Mouse (Mus musculus): Measurements from ENCODE around the gene Rnls.
A peak's percentile ranks its signal among the peaks of the same experiment; 100 is the strongest.
"Not testable (repeated sequence)": the region's sequence is repeated elsewhere in the genome, so short reads cannot be mapped to it uniquely, and the experiment has no call there.

Rnls gene

DNA sequence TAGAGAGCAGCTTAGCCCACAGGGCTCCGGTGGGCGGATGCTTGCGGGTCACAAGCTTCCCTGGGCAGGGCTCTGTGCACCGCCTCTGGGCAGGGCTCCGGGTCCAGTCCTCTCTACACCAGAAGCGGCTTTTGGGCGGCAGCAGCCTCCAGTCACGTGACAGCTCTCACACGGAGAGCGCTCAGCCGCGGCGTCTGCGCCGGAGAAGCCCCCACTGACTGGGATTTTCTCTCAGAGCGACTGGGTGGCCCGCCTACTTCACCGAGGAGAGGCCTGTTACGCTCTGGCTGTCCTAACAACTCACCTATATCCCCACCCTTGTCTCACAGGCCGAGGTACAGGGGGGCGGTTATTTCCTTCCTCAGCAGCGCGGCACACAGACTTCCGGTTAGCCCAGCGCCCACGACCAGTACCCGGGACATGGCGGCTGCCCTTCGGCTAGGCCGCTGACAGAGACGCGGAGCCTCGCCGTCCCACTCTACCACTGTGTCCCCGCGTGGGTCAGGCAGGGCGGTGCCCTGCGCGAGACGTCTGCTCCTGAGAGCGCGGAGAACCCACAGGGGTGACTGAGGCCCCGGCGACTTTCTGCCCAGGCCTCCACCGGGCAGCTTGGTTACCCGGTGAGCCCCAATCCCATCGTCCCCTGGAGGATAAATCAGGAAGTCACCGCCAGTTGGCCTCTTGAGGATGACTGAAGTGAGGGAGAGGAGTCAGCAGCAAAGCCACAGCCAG lies at the start of gene Rnls:
Rnls (minus strand) TSS at position 645 of the 732 bp plus-strand sequence.
- DNase-seq (ENCODE audit: low read depth, low spot score) = peak; percentile 63

DNA sequence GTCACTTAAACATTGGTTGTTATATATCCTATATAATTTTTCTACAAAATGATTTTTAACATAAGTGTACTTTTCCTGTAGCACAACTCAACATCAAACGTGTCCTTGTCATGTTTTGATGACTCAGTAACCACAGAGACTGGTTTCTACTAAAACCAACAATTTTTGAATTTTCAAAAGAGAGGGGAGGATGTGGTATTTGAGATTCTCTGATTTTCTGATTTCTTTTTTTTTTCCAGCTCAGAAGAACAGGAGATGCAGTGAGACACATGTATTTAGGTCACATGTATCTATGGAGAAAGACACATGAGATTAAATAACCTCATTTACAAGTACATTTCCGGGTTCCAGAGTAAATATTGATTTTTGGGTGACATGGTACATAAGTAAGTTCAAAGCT lies 37.4 kb upstream of the Rnls start:
- no peak for DNase-seq (ENCODE audit: low read depth, low spot score)

DNA sequence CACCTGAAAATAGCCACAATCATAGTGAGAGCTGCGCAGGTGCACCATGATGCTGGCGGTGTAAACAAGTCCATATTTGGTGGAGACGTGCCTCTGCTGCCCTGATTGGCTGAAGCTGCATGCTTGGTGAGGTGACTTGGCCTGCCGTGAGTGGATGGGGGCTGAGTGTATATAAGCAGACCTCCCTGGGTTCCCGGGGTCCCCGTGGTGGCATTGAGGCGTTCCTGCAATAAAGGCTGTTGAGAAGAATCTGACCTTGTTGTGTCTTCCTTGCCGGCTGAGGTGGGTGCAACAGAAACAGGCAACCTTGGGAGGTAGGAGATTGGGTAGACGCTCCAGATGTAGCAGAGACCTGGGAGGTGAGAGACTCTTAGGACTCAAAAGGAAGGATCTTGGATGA lies 27.3 kb upstream of the Rnls start:
- not testable (repeated sequence) for DNase-seq (ENCODE audit: low read depth, low spot score)

DNA sequence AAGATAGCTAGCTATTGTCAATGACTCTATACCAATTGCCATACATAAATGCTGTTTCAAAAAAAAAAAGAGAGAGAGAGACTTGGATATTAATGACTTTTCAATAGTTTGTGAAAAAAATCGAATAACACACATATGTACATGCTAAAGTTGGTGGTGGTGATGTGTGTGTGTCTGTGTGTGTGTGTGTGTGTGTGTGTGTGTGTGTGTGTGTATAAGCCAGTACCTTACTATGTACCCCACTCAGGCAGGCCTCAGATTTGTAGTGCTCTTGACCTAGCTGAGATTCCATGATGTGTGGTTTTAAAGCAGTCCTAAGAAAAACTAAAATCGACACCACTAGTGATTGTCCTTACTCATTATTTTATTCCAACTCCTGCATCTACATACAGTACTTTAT lies 11.3 kb downstream of the Rnls start:
- no peak for DNase-seq (ENCODE audit: low read depth, low spot score)

DNA sequence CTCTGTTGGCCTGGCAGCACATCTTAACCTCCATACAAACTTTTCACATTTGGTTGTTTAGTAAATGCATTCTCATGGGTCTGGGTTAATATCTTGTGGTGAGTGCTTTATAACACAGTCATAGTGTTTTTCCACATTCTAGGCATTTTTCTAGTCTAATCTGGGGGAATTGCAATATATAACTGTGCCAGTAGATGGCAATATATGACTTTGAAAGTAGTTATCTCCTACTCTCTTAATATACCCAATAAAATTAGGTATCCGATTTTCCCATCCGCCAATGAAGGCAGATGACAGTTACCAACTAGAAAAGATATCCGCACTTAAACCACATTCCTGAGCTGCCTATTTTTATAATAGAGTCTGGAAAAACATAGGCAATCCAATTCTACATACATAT lies 11.7 kb downstream of the Rnls start:
- peak; percentile 37 for DNase-seq (ENCODE audit: low read depth, low spot score)

DNA sequence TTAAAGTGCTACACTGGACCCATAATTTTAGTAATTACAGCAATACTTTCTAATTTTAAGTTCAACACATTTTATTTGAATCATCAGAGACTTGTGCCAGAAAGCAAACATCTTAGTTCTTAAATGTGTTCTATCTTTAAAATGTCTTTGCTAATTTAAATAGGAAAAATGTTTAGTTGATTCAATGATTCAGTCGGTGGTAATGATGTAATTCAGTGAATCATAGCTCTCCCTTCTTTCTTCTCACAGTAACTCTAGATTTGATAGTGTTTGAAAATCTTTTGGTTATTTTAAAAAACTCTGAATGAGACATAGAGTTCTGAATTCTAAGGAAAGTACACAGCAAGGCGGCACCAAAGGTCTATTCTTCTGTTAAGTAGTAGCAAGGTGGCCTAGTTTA lies 23.3 kb downstream of the Rnls start:
- DNase-seq (ENCODE audit: low read depth, low spot score) = no peak

DNA sequence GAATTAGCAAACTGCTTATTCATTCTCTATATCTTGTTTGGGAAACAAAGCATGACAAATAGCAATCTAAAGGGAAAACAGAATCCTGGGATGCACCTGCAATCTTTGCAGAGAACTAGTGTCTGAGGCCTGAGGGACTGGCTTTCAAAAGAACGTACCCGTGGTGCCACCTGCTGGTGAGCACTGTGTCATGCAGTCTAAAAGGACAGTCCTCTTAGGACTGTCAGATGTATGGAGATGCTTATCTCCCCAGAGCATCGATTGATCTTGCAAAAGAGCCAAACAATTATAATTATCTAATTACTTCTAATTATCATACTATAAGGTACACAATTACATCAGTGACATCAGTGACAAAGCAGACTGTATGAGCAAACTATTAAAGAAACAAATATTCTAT lies 25.4 kb downstream of the Rnls start:
- DNase-seq (ENCODE audit: low read depth, low spot score) = peak; percentile 54

DNA sequence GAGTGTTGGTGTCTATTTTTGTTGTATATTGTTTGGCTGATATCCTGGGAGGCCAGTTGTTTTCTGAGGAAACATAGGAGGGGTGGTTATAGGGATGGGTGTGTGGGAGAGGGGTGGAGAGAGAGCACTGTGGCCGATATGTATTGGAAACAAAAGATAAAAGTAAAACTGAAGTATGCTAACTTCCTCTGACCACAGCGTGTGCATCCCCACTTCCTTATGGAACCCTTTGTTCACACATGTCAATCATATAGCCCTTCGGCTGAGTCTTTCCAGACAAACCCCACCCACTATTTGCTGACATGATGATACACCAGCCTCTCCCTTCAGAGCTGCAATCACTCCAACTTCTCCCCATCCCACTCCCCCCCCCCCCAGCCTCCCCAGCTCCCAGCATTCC lies 35.1 kb downstream of the Rnls start:
- no peak for DNase-seq (ENCODE audit: low read depth, low spot score)

DNA sequence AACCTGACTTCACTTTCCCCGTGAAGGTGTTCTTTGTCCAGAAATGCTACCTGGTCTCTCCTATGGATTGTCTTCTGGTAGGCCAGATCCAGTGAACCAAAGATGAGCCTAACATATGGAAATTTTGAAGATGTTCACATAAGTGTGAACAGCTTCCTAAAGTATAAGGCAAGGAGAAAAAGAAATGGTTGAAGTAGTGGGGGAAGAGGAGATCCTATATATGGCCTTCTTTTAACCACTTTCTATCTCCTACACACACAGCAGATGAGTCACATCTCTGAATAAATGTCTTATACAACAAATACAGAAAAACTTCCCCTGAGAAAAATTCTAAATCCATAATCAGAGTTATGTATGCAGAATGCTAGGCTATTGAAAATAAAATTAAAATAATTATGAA lies 52.0 kb downstream of the Rnls start:
- DNase-seq (ENCODE audit: low read depth, low spot score) = no peak

DNA sequence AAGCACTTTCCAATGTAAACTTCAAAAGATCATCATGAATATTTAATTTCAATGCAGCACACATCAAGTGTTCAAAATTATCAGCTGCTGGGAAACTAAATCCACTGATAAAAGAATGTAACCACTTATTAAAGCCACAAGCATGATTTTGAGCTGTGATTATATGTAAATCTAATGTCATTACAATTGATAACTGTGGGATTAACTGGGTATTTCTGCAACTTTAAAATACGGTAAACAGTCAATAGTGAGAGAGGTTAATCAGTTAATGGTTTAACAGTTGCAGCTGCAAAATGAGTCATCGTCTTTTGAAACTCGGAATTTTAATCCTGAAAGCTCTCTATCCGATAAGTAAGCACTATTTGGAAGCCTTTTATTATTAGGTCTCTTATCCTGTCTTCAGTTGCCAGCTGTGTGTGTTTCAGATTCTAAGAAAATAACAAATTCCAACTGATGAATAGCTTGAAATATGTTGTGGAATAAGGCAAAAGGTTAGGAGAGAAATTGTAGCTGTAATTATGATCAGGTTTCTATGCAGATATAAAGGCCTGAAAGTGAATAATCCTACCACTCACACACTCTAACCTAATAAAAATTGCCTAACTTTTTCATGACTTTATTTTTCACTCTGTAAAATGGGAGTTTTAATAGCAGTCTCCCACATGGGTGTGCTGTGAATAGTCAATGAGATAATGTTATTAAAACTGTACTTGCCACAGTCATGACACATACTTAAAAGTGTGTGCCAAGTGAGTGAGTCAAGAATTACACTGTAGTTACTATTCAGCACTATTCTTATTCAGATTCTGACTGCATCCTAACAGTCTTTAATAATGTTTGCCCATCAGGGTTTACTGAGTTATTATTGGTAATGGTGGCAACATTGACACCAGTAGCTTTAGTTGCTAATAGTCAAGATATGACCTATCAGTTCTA lies 65.1 kb downstream of the Rnls start:
- DNase-seq (ENCODE audit: low read depth, low spot score) = no peak

DNA sequence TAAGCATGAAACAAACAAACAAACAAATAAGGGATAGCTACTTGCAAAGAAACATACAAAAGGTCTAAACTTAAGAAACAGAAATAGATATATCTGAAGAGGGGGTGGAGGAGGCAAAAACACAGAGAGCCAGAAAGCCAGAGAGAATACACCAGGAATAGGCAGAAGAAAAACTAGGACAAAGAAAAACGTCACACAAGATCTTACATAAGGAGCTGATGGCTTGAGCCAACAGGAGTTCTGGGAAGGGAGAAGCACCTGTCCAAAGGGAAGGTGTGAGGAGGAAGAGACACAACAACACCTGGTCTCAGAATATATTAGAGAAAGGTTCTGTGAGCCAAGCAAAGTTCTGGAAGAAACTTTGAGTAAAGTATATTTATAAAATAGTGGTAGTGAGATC lies 73.3 kb downstream of the Rnls start:
- DNase-seq (ENCODE audit: low read depth, low spot score) = no peak

DNA sequence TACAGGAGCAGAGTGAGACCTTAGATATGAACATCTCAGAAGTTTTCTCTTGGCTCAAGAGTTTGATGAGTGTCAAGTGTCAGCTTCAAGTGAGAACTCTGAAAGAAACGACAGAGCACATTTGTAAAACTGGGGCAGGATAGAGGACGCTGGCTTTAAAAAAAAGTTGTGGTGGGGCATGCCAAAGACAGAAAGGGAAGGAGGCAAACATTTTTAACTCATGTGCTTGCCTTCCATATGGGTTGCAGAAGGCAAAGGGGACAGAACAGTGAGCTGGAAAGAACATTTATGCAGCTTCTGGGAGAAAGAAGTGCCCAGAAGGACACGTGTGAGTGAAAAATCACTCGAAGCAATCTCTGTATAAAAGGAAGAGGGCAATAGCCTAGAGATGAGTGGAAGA lies 75.0 kb downstream of the Rnls start:
- no peak for DNase-seq (ENCODE audit: low read depth, low spot score)

DNA sequence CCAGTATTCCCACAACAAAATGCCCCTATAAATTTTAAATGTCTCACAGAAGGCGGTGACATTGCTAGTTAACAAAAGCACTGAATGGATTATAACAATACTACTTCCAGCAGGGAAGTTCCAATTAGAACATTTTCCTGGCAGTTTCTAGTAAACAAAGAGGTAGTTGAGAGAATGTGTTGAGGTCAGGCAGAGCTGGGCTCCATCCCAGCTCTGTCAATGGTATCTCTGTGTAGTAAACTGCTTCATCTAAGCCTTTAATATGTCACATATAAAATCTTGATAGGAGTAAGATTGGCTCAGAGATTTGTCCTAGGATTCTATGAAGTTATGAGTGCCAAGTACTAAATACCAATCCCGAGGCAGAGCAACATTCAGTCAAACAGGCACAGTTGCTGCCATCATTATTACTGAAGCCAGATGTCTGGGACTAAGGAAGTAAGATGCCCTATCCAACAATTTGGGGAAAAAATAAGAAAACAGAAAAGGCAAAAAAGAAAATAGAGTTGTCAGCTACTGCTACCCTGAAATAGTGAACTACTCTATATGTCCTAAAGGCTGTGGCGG lies 92.3 kb downstream of the Rnls start:
- DNase-seq (ENCODE audit: low read depth, low spot score) = no peak

DNA sequence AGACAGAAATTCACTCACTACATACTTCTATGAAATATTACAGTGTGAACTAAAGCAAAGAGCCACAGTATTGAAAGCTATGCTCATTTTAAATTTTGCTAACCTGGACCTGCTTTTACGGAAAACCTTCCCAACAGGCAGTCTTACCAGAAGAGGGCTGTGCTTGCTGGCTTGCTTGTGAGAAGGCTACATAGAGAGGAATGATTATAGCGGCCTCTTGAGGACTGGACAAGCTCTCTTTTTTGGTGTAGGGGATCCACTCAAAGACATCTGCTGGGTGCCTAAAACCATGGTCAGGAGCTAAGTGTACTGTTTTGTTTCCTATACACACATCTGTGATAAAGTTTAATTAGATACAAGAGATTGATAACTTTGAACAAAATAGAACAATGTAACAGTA lies 95.8 kb downstream of the Rnls start:
- no peak for DNase-seq (ENCODE audit: low read depth, low spot score)

DNA sequence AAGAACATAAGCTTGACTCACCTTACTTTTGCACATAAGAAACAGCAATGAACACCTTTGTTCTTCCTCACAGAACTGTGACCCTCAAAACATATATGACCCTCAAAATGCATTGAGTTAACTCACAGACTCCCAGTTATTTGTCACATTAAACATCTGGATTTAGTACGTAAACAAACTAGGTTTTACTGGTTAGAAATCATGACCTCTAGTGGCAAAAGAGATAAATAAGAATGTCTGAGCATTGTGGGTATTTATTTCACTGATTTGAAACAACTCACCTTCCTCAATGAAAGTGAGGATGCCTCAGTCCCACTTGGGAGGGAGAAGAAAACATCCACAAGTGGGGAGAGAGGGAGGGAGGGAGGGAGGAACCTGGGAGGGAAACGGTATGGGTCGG lies 109.1 kb downstream of the Rnls start:
- DNase-seq (ENCODE audit: low read depth, low spot score) = no peak

DNA sequence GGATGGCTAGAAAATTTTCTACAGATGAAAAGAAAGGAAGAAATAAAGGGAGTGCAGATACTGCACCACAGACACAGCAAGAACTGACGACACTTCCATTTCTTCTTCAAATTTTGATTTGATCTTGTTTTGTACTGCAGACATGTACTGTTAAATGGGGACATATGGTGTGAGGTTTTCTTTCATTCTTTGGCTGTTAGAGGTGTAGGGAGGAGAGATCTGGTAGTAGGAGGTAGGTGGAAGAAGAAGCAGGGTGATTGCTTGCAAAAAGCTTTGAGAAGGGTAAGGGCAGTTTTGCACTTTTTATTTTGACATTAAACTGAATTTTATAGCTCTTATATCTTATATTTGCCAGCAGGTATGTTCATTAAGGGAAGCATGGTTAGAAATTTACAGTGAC lies 115.7 kb downstream of the Rnls start:
- DNase-seq (ENCODE audit: low read depth, low spot score) = no peak

DNA sequence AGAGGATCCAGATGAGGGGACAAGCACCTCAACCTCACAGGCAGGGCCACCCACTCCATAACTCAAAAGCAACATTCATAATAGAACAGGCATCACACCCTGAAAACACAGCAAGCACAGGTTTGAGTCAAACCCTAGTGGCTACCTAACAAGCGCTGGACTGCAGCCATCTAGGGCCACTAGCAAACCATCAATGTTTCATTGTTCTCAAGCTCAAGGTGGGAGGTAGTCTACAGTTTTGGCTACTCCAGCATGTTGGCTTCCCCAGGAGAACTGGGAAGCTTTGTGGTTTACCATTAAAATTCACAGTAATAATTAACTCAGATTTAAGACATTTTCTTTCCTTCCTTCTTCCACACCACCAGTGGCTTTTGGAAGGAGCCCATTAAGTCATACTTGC lies 118.4 kb downstream of the Rnls start:
- DNase-seq (ENCODE audit: low read depth, low spot score) = no peak

DNA sequence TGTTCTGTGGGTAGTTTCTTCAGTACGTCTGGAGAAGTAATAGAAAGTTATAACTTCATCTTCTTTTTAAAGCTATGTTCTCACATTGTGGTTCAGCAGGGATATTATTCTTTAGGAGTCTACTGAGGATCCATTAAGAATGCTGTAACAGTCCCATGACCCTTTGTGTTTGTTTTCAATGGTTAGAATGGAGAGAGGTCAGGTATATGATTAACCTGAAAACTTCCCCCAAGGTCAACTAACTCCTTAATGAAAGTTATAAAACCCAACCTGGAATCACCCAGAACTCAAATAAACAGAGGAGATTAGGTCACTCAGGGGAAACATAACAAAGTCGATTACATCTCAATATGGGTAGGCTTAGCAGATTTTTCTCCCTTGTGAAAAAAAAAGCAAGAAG lies 120.5 kb downstream of the Rnls start:
- DNase-seq (ENCODE audit: low read depth, low spot score) = no peak

DNA sequence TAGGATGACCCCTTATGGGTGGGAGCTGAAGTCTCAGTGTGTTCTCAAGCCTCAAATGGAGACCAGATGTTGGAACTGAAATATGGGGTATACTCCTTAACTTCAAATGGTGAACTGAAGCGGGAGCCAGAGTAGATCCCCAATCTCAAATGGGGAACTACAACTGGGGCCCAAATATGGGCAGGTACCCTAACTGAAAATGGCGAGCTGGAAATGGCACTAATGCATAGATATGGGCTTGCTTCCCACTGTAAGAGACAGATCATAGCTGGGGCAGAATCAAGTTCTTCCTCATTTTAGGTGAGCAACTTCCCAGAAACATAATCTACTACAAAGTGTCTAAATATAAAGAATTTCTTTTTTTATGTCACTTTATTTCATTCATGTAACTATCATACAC lies 121.9 kb downstream of the Rnls start:
- DNase-seq (ENCODE audit: low read depth, low spot score) = no peak

DNA sequence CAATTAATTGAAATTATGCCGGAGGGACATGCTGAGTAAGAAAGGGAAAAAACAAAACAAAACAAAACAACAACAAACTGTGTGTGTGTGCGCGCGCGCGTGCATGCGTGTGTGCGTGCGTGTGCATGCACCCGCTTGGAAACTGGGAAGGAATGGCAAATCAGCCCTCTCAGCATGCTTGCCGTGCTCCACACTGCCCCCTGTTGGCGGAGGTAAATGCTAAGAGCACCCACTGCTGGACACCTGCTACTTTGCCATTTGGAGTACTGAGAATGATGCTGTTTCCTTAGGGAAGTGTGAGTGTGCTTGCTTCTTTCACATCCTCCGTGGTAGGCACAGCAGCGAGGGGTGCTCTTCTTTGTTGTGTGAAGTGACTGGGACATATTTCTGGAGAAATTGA lies 124.1 kb downstream of the Rnls start:
- no peak for DNase-seq (ENCODE audit: low read depth, low spot score)

DNA sequence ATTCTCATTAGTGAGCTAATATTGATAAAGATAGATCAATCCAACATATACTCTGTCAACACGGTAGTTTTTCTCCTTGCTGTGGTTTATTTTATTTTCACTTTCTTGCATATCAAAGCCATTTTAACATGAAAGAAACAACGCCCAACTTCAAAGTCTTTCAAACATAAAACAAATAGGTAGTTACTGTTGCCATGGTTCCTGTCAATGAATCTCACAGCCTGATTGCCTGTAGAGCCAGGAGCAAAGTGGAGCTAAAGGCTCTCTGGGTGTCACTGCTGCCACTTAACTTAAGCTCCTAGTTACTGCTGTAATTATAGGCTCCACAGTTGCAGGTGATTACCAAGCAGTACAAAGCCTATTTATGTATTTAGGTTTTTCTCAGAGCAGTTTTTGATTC lies 126.8 kb downstream of the Rnls start:
- no peak for DNase-seq (ENCODE audit: low read depth, low spot score)

DNA sequence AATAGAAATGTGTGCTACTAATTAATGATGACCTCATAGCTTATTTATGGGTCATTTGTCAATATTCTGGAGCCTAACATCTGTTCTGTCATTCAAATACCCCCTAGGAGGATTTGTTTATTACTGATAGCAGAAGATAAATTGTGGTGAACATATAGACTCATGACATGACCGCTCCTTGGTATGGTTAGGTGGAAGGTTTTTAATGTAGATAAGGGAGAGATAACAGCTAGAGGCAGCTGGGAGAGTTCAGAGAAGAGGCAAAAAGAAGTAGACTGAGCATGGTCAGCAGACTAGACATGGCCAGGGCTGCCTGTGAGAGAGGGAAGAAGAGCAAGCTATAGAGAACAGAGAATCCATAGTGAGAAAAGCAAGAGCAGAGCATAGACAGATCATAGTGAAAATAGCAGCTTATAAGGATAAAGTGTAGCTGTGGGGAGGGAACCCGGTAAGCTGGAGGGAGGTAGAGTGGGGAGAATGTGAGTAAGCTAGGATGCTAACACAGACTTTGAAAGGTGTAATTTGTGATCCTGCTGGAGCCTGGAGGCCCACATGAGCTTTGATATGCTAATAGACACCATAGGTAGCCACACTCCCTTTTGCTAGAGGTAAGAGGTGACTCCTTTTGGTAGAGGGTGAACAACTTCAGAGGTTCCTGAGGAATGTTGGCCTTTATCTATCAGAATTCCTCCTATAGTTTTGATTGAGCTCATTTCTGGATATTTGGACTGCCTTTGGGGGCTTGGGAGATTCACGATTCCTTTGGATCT lies 127.7 kb downstream of the Rnls start:
- no peak for DNase-seq (ENCODE audit: low read depth, low spot score)
